Mouse (Mus musculus) embryonic facial prominence, embryonic 15.5 days (tissue): ENCODE measurements at regions not wholly inside any gene's neighbourhood (a gene's known extent, or its start where the extent isn't known, plus 50 kb on each side); places are given as distances from the start of the nearest gene placed in this dataset.

ENCODE experiments used
- ATAC-seq: fragments of 200-750 bp; cut with Nextera tagmentation; 2 replicates; pipeline ENCODE4 v1.8.0; 2017; ENCODE audit warnings: low read depth, moderate TSS enrichment; ENCODE audit not compliant: insufficient number of reproducible peaks, low FRiP score, low TSS enrichment
- H3K27ac ChIP-seq: fragments of 300-500 bp; sonication (generic); replicated peaks from 2 replicates; pipeline ENCODE4 v1.5.1; 2015; ENCODE audit warnings: mild to moderate bottlenecking, inconsistent platforms
- H3K27me3 ChIP-seq: fragments of 300-500 bp; sonication (generic); 2 replicates; pipeline ENCODE4 v1.6.1; 2015; ENCODE audit warnings: inconsistent platforms
- H3K36me3 ChIP-seq: fragments of 300-500 bp; sonication (generic); 2 replicates; pipeline ENCODE4 v1.6.1; 2015; ENCODE audit warnings: mild to moderate bottlenecking, inconsistent platforms
- H3K4me1 ChIP-seq: fragments of 300-500 bp; sonication (generic); 2 replicates; pipeline ENCODE4 v1.6.1; 2015; ENCODE audit warnings: inconsistent platforms
- H3K4me2 ChIP-seq: fragments of 300-500 bp; sonication (generic); replicated peaks from 2 replicates; pipeline ENCODE4 v1.6.1; 2015; ENCODE audit warnings: mild to moderate bottlenecking, inconsistent platforms
- H3K4me3 ChIP-seq: fragments of 300-500 bp; sonication (generic); replicated peaks from 2 replicates; pipeline ENCODE4 v1.5.1; 2015; ENCODE audit warnings: mild to moderate bottlenecking, inconsistent platforms
- H3K9ac ChIP-seq: fragments of 300-500 bp; sonication (generic); 2 replicates; pipeline ENCODE4 v1.6.1; 2015; ENCODE audit warnings: inconsistent platforms
- H3K9me3 ChIP-seq: fragments of 300-500 bp; sonication (generic); replicated peaks from 2 replicates; pipeline ENCODE4 v1.6.1; 2016; ENCODE audit warnings: inconsistent platforms
- WGBS: fragments of 180-500 bp; shearing (Covaris S2); methylation state at CpG from one replicate; pipeline ENCODE4 v1.1.7; 2015; 5-methylcytosine and 5-hydroxymethylcytosine counted together

DNA sequence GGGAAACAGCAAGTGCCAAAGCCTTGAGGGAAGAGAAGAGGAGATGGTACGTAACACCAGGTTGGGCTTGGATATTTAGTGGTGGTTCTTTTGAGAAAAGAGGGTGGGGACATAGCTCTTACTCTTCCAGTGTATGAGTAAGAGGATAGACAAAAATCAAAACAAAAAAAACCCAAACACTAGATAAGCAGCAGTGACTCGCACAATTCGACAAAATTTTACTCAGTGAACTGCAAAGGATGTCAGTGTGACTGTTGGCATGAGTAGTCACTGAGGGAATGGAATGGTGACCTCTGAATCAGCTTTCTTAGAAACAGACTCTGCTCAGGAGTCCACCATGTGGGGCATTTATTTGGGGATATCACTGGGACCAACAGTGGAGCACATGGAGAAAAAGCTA lies 912.9 kb upstream of the Lrrc6 start:
- Histone ChIP-seq H3K4me2 (no peak overlapping the region), H3K4me3 (no peak overlapping the region), H3K27me3 (no peaks in the 10 kb centered on the region), H3K27ac (no peak overlapping the region), H3K36me3 (no peaks in the 10 kb centered on the region), H3K9me3 (no peaks in the 10 kb centered on the region), H3K9ac (no peak overlapping the region), H3K4me1 (no peaks in the 10 kb centered on the region)
- no peak for ATAC-seq
- 87% methylated on average over 3 of the region's 3 CpGs for WGBS

DNA sequence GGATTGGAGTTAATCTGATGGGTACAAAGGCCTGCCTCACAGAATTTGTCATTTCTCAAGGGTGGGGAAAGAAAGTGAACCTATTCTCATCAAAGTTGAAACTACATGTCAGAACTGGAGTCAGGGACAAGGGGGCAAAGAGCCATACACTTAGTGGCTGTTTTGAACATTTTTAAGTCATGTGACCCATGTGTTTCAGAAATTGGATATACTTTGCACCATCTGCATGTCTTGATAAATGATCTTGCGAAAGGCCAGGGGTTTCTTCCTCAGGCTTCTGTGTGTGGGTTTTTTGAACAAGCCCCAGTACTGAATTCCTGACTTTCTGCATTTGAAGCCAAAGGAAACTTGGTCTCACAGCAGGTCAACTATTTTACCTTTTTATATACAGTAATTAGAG lies 911.7 kb upstream of the Lrrc6 start:
- no peaks in the 10 kb centered on the region for H3K4me1 ChIP-seq
- 79% methylated on average over 1 of the region's 1 CpGs for WGBS
- H3K27me3 ChIP-seq, result no peaks in the 10 kb centered on the region
- H3K36me3 ChIP-seq, result no peaks in the 10 kb centered on the region
- no peaks in the 10 kb centered on the region for H3K9me3 ChIP-seq
- no peak overlapping the region for H3K4me3 ChIP-seq
- no peak for ATAC-seq
- no peak overlapping the region for H3K4me2 ChIP-seq
- H3K9ac ChIP-seq, result no peak overlapping the region
- H3K27ac ChIP-seq, result no peak overlapping the region

DNA sequence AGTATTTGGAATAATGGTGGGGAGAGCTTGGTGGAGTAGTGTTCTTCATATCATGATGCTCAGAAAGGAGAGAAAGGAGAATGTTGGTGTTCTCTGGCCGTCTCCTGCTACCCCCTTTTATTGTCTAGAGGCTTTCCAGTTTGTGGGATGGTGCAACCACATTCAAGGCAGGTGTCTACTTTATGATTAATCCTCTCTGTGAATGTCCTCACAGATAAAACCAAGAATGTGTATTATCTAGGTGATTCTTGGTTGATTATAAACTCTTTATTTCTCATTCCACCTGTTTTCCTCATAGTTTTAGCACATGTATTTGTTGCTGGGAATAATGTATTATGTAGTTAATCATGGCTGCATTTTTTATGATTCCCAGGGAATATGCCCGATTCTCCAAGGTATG lies 910.9 kb upstream of the Lrrc6 start:
- Histone ChIP-seq H3K27me3 (no peaks in the 10 kb centered on the region), H3K4me2 (no peak overlapping the region), H3K4me3 (no peak overlapping the region), H3K9me3 (no peaks in the 10 kb centered on the region), H3K9ac (no peak overlapping the region), H3K4me1 (no peaks in the 10 kb centered on the region), H3K36me3 (no peaks in the 10 kb centered on the region), H3K27ac (no peak overlapping the region)
- no peak for ATAC-seq
- 82% methylated on average over 2 of the region's 2 CpGs for WGBS

DNA sequence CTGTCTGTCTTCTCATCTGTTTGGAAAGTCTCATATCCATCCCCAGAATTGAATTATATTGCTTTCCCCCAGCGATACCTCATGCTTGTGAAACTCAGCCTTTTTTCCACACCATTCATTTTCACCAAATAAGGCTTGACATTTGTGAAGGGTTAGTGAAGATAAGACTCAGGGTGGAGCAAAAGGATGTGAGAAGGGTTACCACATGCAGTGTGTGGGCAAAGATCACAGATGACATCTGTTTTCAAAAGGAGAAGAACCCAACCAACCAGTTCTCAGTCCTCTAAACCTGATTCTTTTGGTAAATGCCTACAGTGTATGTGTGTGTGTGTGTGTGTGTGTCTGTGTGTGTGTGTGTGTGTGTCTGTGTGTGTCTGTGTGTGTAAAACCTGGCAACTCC lies 909.3 kb upstream of the Lrrc6 start:
- H3K36me3 ChIP-seq, result no peaks in the 10 kb centered on the region
- WGBS, result 63% methylated on average over 1 of the region's 1 CpGs

DNA sequence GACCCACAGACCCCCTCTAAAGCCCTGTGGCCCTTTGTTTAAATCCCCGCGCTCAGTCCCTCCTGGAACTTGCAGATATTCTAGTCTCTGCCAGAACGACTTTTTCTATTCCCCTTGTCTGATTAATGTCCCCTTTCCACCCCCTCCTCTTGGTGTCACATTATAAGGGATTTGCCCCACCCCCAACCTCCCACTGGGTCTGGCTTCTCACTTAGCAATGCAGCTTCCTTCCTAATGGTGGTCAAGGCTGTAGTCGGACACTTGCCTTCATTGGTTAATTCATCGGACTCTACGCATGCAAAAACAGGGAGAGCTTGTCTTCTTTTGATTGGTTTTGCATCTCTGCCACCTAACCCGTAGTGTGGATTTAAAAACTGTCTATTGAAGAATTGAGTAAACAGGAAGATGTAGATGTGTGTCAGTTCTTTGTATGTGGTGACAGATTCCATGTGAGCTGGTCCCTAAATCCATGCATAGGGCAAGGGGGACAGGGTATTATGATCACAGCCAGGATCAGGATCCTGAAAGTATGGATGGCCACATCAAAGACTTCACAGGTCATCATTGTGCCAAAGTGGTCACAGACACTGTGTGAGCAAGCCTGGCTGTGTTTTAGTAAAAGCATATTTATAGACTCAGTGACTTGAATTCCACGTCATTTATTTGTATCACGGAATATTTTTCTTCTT lies 908.3 kb upstream of the Lrrc6 start:
- Histone ChIP-seq H3K4me1 (no peaks in the 10 kb centered on the region), H3K4me3 (no peak overlapping the region), H3K9me3 (no peaks in the 10 kb centered on the region), H3K36me3 (no peaks in the 10 kb centered on the region), H3K4me2 (no peak overlapping the region), H3K27me3 (no peaks in the 10 kb centered on the region), H3K9ac (no peak overlapping the region), H3K27ac (no peak overlapping the region)
- no peak for ATAC-seq
- 70% methylated on average over 9 of the region's 9 CpGs for WGBS

More for the DNA sequence above, 909.3 kb upstream of the Lrrc6 start:
- Histone ChIP-seq H3K27me3 (no peaks in the 10 kb centered on the region), H3K4me1 (no peaks in the 10 kb centered on the region), H3K4me2 (no peak overlapping the region), H3K9me3 (no peaks in the 10 kb centered on the region), H3K9ac (no peak overlapping the region), H3K27ac (no peak overlapping the region), H3K4me3 (no peak overlapping the region)
- no peak for ATAC-seq

DNA sequence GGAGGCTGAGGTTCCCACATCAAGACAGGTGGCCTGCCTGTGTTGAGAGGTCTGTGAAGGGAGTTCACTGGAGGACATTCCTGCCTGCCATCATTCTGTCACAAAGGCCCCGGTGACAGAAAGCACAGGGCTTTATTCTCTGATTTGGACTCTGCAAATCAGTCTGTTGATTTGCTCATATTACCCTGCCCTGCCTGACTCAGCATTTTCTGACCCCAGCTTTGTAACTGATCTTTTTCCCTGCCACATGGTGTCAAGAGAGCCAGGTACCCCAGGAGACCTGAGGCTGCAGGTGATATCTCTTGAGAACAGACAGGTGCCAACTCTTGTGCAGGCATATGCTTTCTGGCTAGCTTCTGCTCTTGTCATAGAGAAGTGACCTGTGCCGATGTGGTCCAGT lies 906.5 kb upstream of the Lrrc6 start:
- Histone ChIP-seq H3K4me1 (no peaks in the 10 kb centered on the region), H3K4me3 (no peak overlapping the region), H3K9ac (no peak overlapping the region), H3K9me3 (no peaks in the 10 kb centered on the region), H3K27ac (no peak overlapping the region), H3K27me3 (no peaks in the 10 kb centered on the region), H3K4me2 (no peak overlapping the region), H3K36me3 (no peaks in the 10 kb centered on the region)
- 0 out of 2 replicates have a peak, but pooled peaks have one; percentile 24 for ATAC-seq
- 74% methylated on average over 2 of the region's 2 CpGs for WGBS

DNA sequence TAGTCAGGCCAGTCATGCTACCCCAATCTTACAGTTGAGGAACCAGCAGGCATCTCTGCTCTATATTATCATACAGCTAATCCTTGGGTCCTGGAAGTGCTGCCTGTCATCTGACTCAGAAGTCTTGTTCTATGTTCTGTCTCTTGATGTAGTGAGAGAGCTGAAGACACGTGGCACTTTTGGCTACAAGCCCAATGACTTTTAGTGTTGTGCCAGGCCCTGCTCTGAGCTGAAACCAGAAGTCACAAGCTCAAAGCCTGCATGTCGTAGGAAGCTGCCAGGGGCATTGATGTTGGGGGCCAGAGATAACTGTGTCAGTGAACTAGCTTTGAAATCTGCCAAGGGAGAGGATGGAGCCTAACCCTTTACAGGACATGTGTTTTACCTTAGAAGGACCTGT lies 904.8 kb upstream of the Lrrc6 start:
- no peak overlapping the region for H3K27ac ChIP-seq
- WGBS, result 31% methylated on average over 2 of the region's 2 CpGs
- H3K27me3 ChIP-seq, result no peaks in the 10 kb centered on the region
- no peak overlapping the region for H3K9ac ChIP-seq
- no peaks in the 10 kb centered on the region for H3K36me3 ChIP-seq
- H3K9me3 ChIP-seq, result no peaks in the 10 kb centered on the region
- no peak overlapping the region for H3K4me2 ChIP-seq
- no peaks in the 10 kb centered on the region for H3K4me1 ChIP-seq
- H3K4me3 ChIP-seq, result no peak overlapping the region
- no peak for ATAC-seq

DNA sequence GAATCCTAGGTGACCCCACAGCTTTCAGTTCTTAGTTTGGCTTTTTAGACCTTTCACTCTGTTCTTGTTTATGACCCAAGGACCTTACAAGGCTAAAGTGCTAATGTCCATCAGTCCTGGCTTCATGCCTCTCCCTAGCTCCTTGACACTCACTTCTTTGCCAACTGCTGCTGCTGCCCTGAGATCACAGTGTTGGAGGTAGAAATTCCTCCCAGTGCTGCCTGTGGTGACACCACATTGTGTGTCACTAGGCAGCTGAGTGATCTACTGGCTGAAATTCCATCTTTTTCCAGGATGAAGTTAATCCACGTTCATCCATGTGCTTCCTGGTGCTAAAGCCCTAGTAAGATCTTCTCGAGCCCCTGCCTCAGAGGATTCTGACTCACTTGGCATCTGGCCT lies 904.3 kb upstream of the Lrrc6 start:
- Histone ChIP-seq H3K4me1 (no peaks in the 10 kb centered on the region), H3K36me3 (no peaks in the 10 kb centered on the region), H3K9me3 (no peaks in the 10 kb centered on the region), H3K4me3 (no peak overlapping the region), H3K27ac (no peak overlapping the region), H3K27me3 (no peaks in the 10 kb centered on the region), H3K4me2 (no peak overlapping the region), H3K9ac (no peak overlapping the region)
- ATAC-seq, result no peak
- 68% methylated on average over 2 of the region's 2 CpGs for WGBS

DNA sequence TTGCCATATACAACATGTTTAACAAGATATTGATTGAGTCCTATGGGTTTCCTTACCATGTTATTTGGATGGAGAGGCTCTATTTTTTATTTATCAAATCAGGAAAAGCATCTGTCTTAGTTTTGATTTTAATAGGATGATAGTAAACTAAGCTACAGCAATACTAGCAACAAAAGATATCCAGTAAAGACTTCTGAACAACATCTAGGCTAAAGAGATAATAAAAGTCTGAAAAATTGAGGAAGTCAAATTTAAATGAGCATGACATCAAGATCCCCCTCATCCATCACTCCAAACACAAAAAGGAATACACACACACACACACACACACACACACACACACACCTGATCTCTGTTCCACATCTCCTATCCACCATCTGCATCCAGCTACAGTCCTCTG lies 901.6 kb upstream of the Lrrc6 start:
- H3K27me3 ChIP-seq, result no peaks in the 10 kb centered on the region
- H3K4me1 ChIP-seq, result no peaks in the 10 kb centered on the region
- ATAC-seq, result no peak
- H3K4me3 ChIP-seq, result no peak overlapping the region
- H3K27ac ChIP-seq, result no peak overlapping the region
- H3K9me3 ChIP-seq, result no peaks in the 10 kb centered on the region
- H3K9ac ChIP-seq, result no peak overlapping the region
- H3K36me3 ChIP-seq, result no peaks in the 10 kb centered on the region
- no peak overlapping the region for H3K4me2 ChIP-seq

DNA sequence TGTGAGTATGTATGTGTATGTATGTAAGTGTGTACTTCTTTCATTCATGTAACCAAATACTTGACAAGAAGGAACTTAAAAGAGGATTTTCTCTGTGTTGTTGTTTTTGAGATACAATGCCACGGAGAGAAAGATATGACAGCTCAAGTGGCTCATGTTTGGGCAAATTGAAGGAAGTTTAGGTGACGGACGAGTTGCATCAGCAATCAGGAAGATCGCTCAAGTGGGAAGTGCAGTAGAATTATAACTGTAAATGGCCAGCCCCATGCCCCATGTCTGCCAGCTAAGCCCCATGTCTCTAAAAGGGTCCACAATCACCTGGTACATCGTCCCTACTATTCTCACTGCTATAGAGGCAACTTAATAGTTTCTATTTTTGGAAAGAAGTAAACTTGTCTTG lies 896.6 kb upstream of the Lrrc6 start:
- Histone ChIP-seq H3K9ac (no peak overlapping the region), H3K36me3 (no peaks in the 10 kb centered on the region), H3K9me3 (no peaks in the 10 kb centered on the region), H3K27me3 (no peaks in the 10 kb centered on the region), H3K4me2 (no peak overlapping the region), H3K27ac (no peak overlapping the region), H3K4me3 (no peak overlapping the region), H3K4me1 (no peaks in the 10 kb centered on the region)
- WGBS, result 71% methylated on average over 5 of the region's 5 CpGs
- ATAC-seq, result no peak

DNA sequence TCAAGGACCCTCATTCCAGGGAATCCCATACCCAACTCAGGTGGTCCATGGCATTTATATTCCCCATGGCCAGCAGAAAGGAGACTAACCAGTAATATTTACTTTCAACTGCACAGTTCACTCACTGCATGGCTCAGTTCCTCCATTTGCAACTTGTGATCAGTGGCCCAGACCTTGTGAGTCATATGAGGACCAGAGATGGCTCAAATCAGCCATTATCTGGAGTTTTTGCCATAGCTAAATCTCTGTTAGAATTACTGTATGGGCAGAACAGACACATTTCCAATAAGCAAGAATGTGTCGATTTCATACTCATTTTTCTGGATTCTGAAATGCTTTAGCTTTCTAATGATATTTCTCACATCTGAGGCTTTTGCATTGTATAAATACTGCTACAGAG lies 894.4 kb upstream of the Lrrc6 start:
- no peak overlapping the region for H3K27ac ChIP-seq
- no peak overlapping the region for H3K4me2 ChIP-seq
- WGBS, result 93% methylated on average over 1 of the region's 1 CpGs

DNA sequence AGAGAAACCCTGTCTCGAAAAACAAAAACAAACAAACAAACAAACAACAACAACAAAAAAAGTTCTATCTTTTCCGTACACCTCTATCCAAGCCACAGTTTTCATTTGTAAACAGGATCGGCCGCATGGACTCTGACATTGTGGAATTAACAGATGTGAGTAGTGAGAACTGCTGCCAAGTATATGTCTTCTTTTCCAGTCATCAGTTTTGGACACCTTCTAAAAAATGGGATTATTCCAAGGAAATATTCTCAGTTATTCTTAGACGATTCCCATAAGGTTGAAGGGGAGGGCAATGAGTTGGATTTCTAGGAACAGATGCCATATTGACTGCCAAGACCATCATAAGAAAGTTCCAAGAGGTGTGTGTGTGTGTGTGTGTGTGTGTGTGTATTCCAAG lies 891.2 kb upstream of the Lrrc6 start:
- Histone ChIP-seq H3K27ac (no peak overlapping the region), H3K36me3 (no peaks in the 10 kb centered on the region), H3K9ac (no peak overlapping the region), H3K4me3 (no peak overlapping the region), H3K9me3 (no peaks in the 10 kb centered on the region), H3K4me2 (no peak overlapping the region), H3K27me3 (no peaks in the 10 kb centered on the region), H3K4me1 (no peaks in the 10 kb centered on the region)
- 81% methylated on average over 5 of the region's 5 CpGs for WGBS
- ATAC-seq, result no peak

More for the DNA sequence above, 894.4 kb upstream of the Lrrc6 start:
- no peak for ATAC-seq
- H3K4me1 ChIP-seq, result no peaks in the 10 kb centered on the region
- no peaks in the 10 kb centered on the region for H3K36me3 ChIP-seq
- no peaks in the 10 kb centered on the region for H3K9me3 ChIP-seq
- no peak overlapping the region for H3K4me3 ChIP-seq
- H3K9ac ChIP-seq, result no peak overlapping the region
- no peaks in the 10 kb centered on the region for H3K27me3 ChIP-seq
